ENCODE assay signal across 31 mouse cellular contexts in the genomic region with DNA sequence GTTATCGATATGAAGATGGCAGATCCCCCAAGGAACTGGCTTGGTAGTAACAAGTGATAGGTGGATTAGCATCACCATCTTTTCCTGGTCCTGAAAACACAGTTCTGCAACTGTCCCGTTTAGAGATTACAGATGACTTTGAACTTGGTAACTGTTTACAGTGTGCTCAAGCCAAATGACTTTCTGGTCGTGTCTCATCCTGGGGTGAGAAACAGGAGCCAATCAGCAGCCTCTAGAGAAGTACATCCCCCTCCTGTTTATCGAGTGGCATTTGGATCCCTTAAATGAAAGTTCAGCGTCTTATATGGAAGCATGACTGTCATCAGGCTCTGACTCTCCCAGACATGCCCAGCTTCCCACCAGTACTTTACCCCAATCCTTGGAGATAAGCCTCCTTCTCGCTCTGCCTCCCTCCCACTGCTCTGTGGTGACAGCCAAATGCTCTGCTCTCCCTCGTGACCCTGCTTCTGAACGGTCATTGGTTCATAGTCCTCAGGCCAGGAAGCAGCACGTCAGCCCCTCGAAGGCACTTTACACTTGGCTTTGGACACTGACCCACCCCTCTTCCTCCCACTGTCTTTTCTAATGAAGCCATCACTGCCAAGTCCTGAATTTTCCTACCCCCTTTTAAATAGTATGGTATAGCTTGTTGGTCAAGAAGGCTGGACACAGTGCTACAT. TPM values are rescaled to one million over a fixed set of nuclear protein-coding genes. Genes with fewer than 3 reads are reported as not detected.
DNase-seq lines count a peak whose midpoint lies in the region; ATAC-seq and TF ChIP-seq lines count a peak whose summit lies in the region.
"Had no signal": no experiment of that assay in that cellular context is flagged by ENCODE, and none has a peak within 500 bp of the region (broad histone marks: within the 10 kb centered on the region; RNA-seq: fewer than 3 reads in every experiment).

No protein-coding gene starts in this region.

- H3ac ChIP-seq in C2C12 (ENCODE audit: control insufficient read depth, insufficient read length, low read depth), result no peak overlapping the region

- H3K4me3 ChIP-seq in heart, embryonic 15.5 days, result no peak overlapping the region
- no peak overlapping the region for H3K4me3 ChIP-seq in lung, embryonic 15.5 days
- no peak overlapping the region for H3K4me3 ChIP-seq in C2C12 (ENCODE audit: insufficient read depth, poor library complexity, severe bottlenecking)
- H3K4me3 ChIP-seq: embryonic facial prominence, embryonic 15.5 days; forebrain, embryonic 10.5 days; left cerebral cortex, adult 2 months; midbrain, embryonic 12.5 days; neural tube, embryonic 13.5 days had no signal

- 23% methylated on average over 10 of the region's 10 CpGs for WGBS in heart, embryonic 15.5 days
- WGBS in lung, embryonic 15.5 days, result 24% methylated on average over 10 of the region's 10 CpGs

- DNase-seq in heart, postnatal 25 days (ENCODE audit: low spot score), result no peak
- no peak for DNase-seq in lung, postnatal 4 days
- peak; percentile 3 for DNase-seq in brain, embryonic 14.5 days (ENCODE audit: low read depth)
- DNase-seq: adrenal gland, postnatal 10 days; cerebellum, adult 9-11 months; forebrain, postnatal 0 days; kidney, postnatal 4 days; layer of hippocampus, adult 9-11 months; left cerebral cortex, postnatal 4 days; liver; lung, postnatal 14 days; right cerebral cortex, postnatal 14 days; spleen, adult 18-20 months; thymus, postnatal 25 days had no signal

- no peaks in the 10 kb centered on the region for H3K36me3 ChIP-seq in heart, embryonic 15.5 days
- H3K36me3 ChIP-seq in lung, embryonic 15.5 days, result no peaks in the 10 kb centered on the region
- no peaks in the 10 kb centered on the region for H3K36me3 ChIP-seq in C2C12 (ENCODE audit: control insufficient read depth, insufficient read depth)
- H3K36me3 ChIP-seq: embryonic facial prominence, embryonic 15.5 days; forebrain, embryonic 10.5 days; G1E; midbrain, embryonic 12.5 days; neural tube, embryonic 13.5 days had no signal

- H3K9ac ChIP-seq in heart, embryonic 15.5 days, result no peak overlapping the region
- no peak overlapping the region for H3K9ac ChIP-seq in lung, embryonic 15.5 days
- H3K9ac ChIP-seq: embryonic facial prominence, embryonic 15.5 days; forebrain, postnatal 0 days; midbrain, embryonic 12.5 days; neural tube, embryonic 13.5 days had no signal

- no peaks in the 10 kb centered on the region for H3K79me2 ChIP-seq in C2C12 (ENCODE audit: control insufficient read depth, insufficient read depth)

- no peaks in the 10 kb centered on the region for H3K4me1 ChIP-seq in heart, embryonic 15.5 days (replicated peaks)
- no peaks in the 10 kb centered on the region for H3K4me1 ChIP-seq in lung, embryonic 15.5 days
- H3K4me1 ChIP-seq: embryonic facial prominence, embryonic 15.5 days; forebrain, embryonic 10.5 days; midbrain, embryonic 12.5 days; neural tube, embryonic 13.5 days had no signal

- no peak for TF ChIP-seq POLR2A in brain, embryonic 14.5 days (IDR thresholded peaks at IDR 0.05; ENCODE audit: borderline replicate concordance, extremely low read depth, insufficient read depth, insufficient read length, poor library complexity, severe bottlenecking)

- no peaks in the 10 kb centered on the region for H3K27me3 ChIP-seq in heart, embryonic 15.5 days
- H3K27me3 ChIP-seq in lung, embryonic 15.5 days, result no peaks in the 10 kb centered on the region
- H3K27me3 ChIP-seq in C2C12 (ENCODE audit: control insufficient read depth, insufficient read depth, insufficient read length), result no peaks in the 10 kb centered on the region
- H3K27me3 ChIP-seq: embryonic facial prominence, embryonic 15.5 days; midbrain, embryonic 12.5 days; neural tube, embryonic 13.5 days had no signal

- no peaks in the 10 kb centered on the region for H3K9me3 ChIP-seq in heart, embryonic 15.5 days (replicated peaks)
- no peaks in the 10 kb centered on the region for H3K9me3 ChIP-seq in lung, embryonic 15.5 days
- H3K9me3 ChIP-seq: embryonic facial prominence, embryonic 15.5 days; forebrain, embryonic 10.5 days; G1E; midbrain, embryonic 12.5 days; neural tube, embryonic 13.5 days had no signal

- 0 out of 2 replicates have a peak, but pooled peaks have one; percentile 39 for ATAC-seq in heart, embryonic 15.5 days (replicated peaks; ENCODE audit: insufficient number of reproducible peaks, insufficient read depth, low FRiP score, low read depth)
- ATAC-seq in lung, embryonic 15.5 days (ENCODE audit: borderline replicate concordance, extremely low read depth, low FRiP score, low TSS enrichment), result peak; percentile 55; the same call in 1 of the 2 replicates
- no peak for ATAC-seq in erythroblast, adult 5-6 weeks (replicated peaks; ENCODE audit: low FRiP score, poor library complexity, severe bottlenecking)
- ATAC-seq: activated CD4-positive, CD25-positive, alpha-beta regulatory T cell, adult 4 months; CD4-positive, CD25-positive, alpha-beta regulatory T cell, adult 4 months; forebrain, postnatal 0 days; hindbrain, embryonic 16.5 days; intestine, embryonic 16.5 days had no signal

- TF ChIP-seq CTCF in C2C12 (IDR thresholded peaks at IDR 0.05; ENCODE audit: control insufficient read depth, insufficient read depth, insufficient read length), result no peak
- no peak for TF ChIP-seq CTCF in brain, embryonic 14.5 days (IDR thresholded peaks at IDR 0.05; ENCODE audit: borderline replicate concordance, extremely low read depth, insufficient read depth, insufficient read length)

- no peaks in the 10 kb centered on the region for H3K79me3 ChIP-seq in C2C12 (ENCODE audit: low read depth)

- intact Hi-C loops in heart, postnatal 25 days (cut with DNase I), result no loop called here

- 0 out of 2 replicates have a peak overlapping the region, but pooled peaks have one; percentile 21 for H3K4me2 ChIP-seq in heart, embryonic 15.5 days
- H3K4me2 ChIP-seq in lung, embryonic 15.5 days, result peak overlapping the region; percentile 27; the same call in 1 of the 2 replicates
- H3K4me2 ChIP-seq: embryonic facial prominence, embryonic 15.5 days; midbrain, embryonic 12.5 days; neural tube, embryonic 13.5 days had no signal

- no peak overlapping the region for H3K27ac ChIP-seq in heart, embryonic 15.5 days
- H3K27ac ChIP-seq in lung, embryonic 15.5 days, result no peak overlapping the region
- H3K27ac ChIP-seq: embryonic facial prominence, embryonic 15.5 days; forebrain, embryonic 10.5 days; left cerebral cortex, adult 2 months; midbrain, embryonic 12.5 days; neural tube, embryonic 13.5 days had no signal

TF ChIP-seq in C2C12, 6 proteins besides CTCF, POLR2A, EP300 and RAD21:
- TF ChIP-seq MYOG (IDR thresholded peaks at IDR 0.05; ENCODE audit: control insufficient read depth, extremely low read depth, insufficient read length) (no peak), USF1 (IDR thresholded peaks at IDR 0.05; ENCODE audit: low read depth) (peak; percentile 30), CEBPB (IDR thresholded peaks at IDR 0.05; ENCODE audit: low read depth) (no peak)

RNA-seq across cellular contexts. Expression of gene Dntt, which starts 16.2 kb away (rescaled TPM):
- polyA plus RNA-seq in heart, embryonic 15.5 days (2015; fragmentation: Nextera tagmentation; extraction: Ambion mirVana), result 0.06 TPM in 2 replicates
- total RNA-seq in heart, postnatal 25 days (2021), result not detected
- 0.19 TPM in 1 of 2 replicates, not detected in the other for polyA plus RNA-seq in lung, embryonic 15.5 days (2015; fragmentation: Nextera tagmentation; extraction: Ambion mirVana)
- not detected for polyA plus RNA-seq in C2C12 (2012; fragmentation: generic; extraction: Trizol)
- polyA plus RNA-seq in brain, embryonic 14.5 days (2012; rRNA removed), result 0.04 TPM in 1 of 2 replicates, not detected in the other
- total RNA-seq in erythroblast, adult 5-6 weeks (2015; ENCODE audit: low replicate concordance), result 1.0 and 5.4 TPM in 2 replicates
- total RNA-seq in erythroblast, adult 5-6 weeks (2017; ENCODE audit: low replicate concordance), result 3.7 and 5.9 TPM in 2 replicates
- total RNA-seq: G1E; left cerebral cortex, adult 2 months had no signal
- polyA plus RNA-seq: cortical plate, adult 2 months; forebrain, embryonic 10.5 days; G1E; intestine, embryonic 16.5 days had no signal

RNA-seq across cellular contexts. Expression of gene Opalin, which starts 31.7 kb away (rescaled TPM):
- polyA plus RNA-seq in heart, embryonic 15.5 days (2015; fragmentation: Nextera tagmentation; extraction: Ambion mirVana), result not detected in 2 replicates
- total RNA-seq in heart, postnatal 25 days (2021), result not detected
- polyA plus RNA-seq in lung, embryonic 15.5 days (2015; fragmentation: Nextera tagmentation; extraction: Ambion mirVana), result not detected in 2 replicates
- polyA plus RNA-seq in C2C12 (2012; fragmentation: generic; extraction: Trizol), result not detected
- polyA plus RNA-seq in brain, embryonic 14.5 days (2012; rRNA removed), result 0.08 TPM in 1 of 2 replicates, not detected in the other
- total RNA-seq in erythroblast, adult 5-6 weeks (2015; ENCODE audit: low replicate concordance), result not detected in 2 replicates
- not detected in 2 replicates for total RNA-seq in erythroblast, adult 5-6 weeks (2017; ENCODE audit: low replicate concordance)
- total RNA-seq: adrenal gland, postnatal 10 days; forebrain, postnatal 0 days; gastrocnemius, postnatal 4 days; hematopoietic stem cell, adult 5-6 weeks; left cerebral cortex, postnatal 4 days had no signal
- polyA plus RNA-seq: CD4-positive, CD25-positive, alpha-beta regulatory T cell, adult 4 months; embryonic facial prominence, embryonic 15.5 days; forebrain, embryonic 10.5 days; forebrain, postnatal 0 days; G1E; hindbrain, embryonic 16.5 days; intestine, embryonic 16.5 days; midbrain, embryonic 12.5 days; neural tube, embryonic 13.5 days had no signal

RNA-seq across cellular contexts. Expression of gene Blnk, which starts 50.9 kb away (rescaled TPM):
- 0.25 and 0.65 TPM in 2 replicates for polyA plus RNA-seq in heart, embryonic 15.5 days (2015; fragmentation: Nextera tagmentation; extraction: Ambion mirVana)
- total RNA-seq in heart, postnatal 25 days (2021), result 1 to 10 TPM; 1.6 TPM
- polyA plus RNA-seq in lung, embryonic 15.5 days (2015; fragmentation: Nextera tagmentation; extraction: Ambion mirVana), result 0.54 and 0.79 TPM in 2 replicates
- polyA plus RNA-seq in C2C12 (2012; fragmentation: generic; extraction: Trizol), result 6.5 TPM
- polyA plus RNA-seq in brain, embryonic 14.5 days (2012; rRNA removed), result 0.25 and 0.53 TPM in 2 replicates
- total RNA-seq in erythroblast, adult 5-6 weeks (2015; ENCODE audit: low replicate concordance), result 1.7 and 2.9 TPM in 2 replicates
- total RNA-seq in erythroblast, adult 5-6 weeks (2017; ENCODE audit: low replicate concordance), result 0.84 and 1.3 TPM in 2 replicates
